Mouse (Mus musculus): Measurements from ENCODE around the gene Uty.
A peak's percentile ranks its signal among the peaks of the same experiment; 100 is the strongest.

Uty gene

GRCm38 (mm10) chrY:1245426-1245863 lies at the start of gene Uty:
Gene Uty, minus strand, starts transcription at chrY:1245759.
- peak; percentile 63 for DNase-seq (ENCODE audit: low spot score)

DNA sequence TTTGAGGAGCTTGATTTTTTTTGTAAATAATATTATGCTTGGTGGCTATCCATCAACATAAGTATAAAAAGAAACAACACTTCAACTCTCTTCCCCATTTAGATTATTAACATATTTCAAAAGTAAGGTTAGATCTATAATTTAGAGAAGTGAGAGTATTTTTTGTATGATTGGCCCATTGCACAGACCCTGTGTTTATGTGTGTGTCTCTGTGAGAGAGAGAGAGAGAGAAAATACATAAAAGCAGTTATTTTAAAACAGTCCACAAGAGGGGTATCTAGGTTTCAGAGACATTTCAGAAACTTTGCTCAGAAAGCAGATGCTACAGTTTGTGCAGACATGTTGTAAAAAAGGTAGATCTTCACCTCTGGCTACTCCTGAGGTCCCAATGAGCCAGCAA lies 48.1 kb upstream of the Uty start:
- DNase-seq (ENCODE audit: low spot score): no peak

DNA sequence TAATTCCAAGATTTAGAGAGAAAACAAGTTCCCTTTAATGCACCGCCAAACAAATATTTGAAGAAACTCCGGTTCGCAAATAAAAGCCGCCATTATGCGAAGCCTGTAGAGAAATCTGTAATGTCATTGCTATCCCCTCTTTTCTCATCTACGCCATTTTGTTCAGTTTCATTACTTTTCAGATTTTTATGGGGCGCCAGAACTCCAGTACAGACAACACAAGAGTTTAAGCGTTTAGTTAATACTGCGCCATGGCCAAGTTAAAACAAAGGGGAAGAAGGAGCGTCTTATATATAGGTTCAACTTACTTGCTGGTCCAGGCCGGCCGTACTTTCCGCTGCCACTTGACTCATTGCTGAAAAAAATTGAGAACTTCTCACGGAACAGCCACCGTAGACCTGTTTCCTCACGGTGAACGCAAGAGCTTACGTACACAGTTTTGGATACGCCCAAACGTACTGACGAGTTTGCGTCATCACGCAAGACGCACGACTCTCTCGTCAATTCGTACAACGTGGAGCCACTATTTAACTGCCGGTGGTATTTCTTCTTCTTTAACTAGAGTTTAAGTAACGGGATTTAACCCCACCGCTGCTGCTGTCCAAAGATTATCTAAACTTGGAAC lies 40.7 kb upstream of the Uty start, which contains the start of gene Ddx3y:
Ddx3y (minus strand) TSS at position 459 of the 625 bp plus-strand sequence.
- DNase-seq (ENCODE audit: low spot score): peak; percentile 62

- no peak for DNase-seq (ENCODE audit: low spot score)
These were observed 40.2 kb upstream of the Uty start for GRCm38 (mm10) chrY:1285735-1286134.

DNA sequence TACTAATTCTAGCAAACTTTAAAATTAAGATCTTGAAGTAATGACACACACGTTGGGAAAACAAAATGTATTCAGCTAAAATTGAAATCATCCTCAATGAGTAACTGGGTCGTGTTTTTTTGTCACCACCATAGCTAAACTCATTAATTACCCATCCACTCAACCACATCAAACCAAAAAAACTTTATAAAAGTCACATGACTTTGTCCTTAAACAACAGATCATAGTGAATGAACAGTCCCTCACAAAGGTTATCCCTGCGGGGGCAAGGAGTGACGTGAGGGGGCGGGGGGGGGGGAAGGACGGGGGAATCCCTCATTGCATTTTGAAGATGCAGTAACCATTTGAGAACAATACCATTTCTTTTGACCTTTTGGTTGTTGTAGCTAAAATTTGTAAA lies 558 bp upstream of the Uty start:
- DNase-seq (ENCODE audit: low spot score): no peak

GRCm38 (mm10) chrY:1244940-1245339 lies 619 bp downstream of the Uty start:
- DNase-seq (ENCODE audit: low spot score): no peak

DNA sequence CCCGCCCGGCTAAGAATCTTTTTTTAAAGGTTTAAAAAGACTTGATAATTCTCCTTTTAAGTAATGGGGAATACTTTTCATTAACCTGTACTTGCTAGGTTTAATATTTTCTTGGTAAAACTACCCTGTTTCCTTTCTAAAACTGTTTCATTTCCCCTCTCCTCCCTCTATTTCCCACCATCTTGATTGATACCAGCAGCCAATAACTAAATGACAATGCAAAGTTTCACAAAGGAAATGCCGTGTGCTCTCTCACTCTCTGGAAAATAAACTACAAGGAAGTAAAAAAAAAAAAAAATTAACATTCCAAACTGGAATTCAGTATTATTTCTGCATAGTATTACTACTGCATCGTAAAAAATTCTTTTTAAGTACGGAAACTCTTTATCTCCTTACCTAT lies 1.1 kb downstream of the Uty start:
- DNase-seq (ENCODE audit: low spot score): no peak

GRCm38 (mm10) chrY:1220001-1220400 lies 25.6 kb downstream of the Uty start:
- DNase-seq (ENCODE audit: low spot score): no peak

DNA sequence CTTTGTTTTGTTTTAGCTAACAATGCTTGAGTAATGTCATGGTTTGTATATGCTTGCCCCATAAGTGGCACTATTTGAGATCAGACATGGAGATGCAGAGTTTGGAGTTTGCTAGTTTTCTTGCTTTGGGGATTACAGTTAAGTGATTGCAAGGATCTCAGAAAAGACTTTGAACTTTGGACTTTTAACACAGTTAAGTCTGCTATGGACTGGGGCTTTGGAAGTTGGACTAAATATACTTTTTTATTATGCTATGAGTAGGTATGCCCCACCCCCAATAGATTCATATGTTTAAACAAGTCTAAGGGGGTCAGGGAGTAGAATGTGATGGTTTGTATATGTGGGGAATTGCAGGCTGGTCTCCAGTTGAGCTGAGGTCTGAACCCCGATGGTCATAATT lies 67.1 kb downstream of the Uty start:
- no peak for DNase-seq (ENCODE audit: low spot score)

GRCm38 (mm10) chrY:1163054-1163453 lies 82.5 kb downstream of the Uty start:
- DNase-seq (ENCODE audit: low spot score): no peak

DNA sequence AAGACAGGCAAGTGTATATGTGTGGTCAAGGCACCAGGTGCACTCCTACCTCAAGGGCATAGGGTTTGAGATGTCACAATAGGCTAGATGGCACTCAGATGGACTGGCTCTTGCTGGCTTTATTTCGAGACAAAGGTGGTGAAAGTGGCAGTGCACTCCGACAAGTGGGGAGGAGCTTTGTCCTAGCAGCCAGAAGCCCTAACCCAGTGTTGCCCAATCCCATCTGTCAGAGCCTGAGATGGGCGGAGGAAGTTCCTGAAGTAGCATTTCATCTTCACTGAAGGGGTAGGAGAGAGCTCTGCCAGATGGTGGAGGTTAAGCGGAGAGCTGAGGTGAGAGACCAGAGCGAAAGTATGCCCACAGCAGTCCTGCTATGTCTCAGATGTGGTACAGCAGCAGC lies 129.4 kb downstream of the Uty start:
- no peak for DNase-seq (ENCODE audit: low spot score)

GRCm38 (mm10) chrY:1114016-1114415 lies 131.5 kb downstream of the Uty start:
- DNase-seq (ENCODE audit: low spot score): no peak

All from left cerebral cortex, adult 11 months (tissue).